Mouse (Mus musculus) heart, adult 18-20 months (tissue): ENCODE measurements at regions not wholly inside any gene's neighbourhood (a gene's known extent, or its start where the extent isn't known, plus 50 kb on each side); places are given as distances from the start of the nearest gene placed in this dataset.

ENCODE experiments used
- DNase-seq, 2 experiments: peaks; one replicate each; pipeline ENCODE4 v3.0.0; 2021 to 2022; ENCODE audit warnings: mixed read lengths in 1 of 2

DNA sequence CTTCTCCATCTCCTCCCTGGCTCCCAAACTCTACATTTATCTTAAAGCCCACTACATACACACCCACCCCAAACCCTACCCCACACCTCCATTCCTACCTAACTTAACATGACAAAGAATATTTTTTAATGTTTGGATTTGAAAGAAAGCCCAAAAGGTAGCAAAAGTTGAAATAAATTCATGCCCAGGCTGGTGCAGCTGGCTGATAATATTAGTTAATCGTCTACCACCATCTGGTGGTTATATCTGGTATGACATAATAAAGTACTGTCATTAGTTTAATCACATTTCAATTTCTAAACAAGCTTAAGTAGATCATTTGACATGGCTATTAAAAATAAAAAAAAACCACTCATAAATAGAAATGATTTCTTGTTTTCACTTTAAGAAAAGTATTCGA, 389.8 kb upstream of the Klhl1 start:
- peak in 1 of 2 experiments; percentile 4 for DNase-seq

- DNase-seq = no peak
Measured at GRCm38 (mm10) chr14:96879701-96880100, 360.8 kb upstream of the Klhl1 start.

- no peak for DNase-seq
Measured at GRCm38 (mm10) chr14:96871969-96872368, 353.1 kb upstream of the Klhl1 start.

DNA sequence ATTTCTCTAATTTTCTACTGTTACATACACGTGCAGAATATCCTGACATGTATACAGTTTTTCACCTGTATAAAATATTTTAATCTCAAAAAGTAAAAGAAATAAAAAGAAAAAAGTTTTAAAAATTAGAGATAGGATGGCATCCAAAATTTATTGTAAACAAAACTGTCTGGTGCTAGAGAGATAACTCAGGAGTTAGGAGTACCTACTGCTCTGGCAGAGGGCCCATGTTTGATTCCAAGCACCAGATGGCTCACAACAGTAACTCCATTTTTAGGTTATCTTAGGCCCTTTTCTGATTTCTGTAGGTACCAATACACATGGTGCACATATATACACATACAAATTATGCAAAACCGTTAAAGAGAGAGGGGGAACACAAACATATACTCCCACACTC, 320.0 kb upstream of the Klhl1 start:
- DNase-seq = no peak

- no peak for DNase-seq
Measured at GRCm38 (mm10) chr14:96825083-96825482, 306.2 kb upstream of the Klhl1 start.

DNA sequence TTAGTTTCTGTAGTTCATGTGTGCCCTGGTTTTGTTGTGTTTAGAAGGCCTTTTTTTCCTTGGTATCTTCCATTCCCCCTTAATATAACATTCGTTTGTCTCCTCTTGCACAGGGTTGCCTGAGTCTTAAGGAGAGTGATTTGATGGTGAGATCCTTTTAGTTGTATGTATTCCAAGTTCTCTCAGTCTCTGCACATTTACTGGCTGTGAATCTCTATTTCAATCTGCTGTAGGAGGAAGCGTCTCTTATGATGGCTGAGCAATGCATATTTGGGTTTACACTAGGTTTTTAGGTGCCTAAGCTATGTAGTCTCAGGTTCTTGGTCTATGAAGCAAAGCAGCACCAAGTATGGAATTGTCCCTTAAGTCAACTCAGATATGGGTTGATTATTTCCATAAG, 296.8 kb upstream of the Klhl1 start:
- DNase-seq = no peak

- DNase-seq = no peak
Measured at GRCm38 (mm10) chr14:96805284-96805683, 286.4 kb upstream of the Klhl1 start.

- DNase-seq = no peak
Measured at GRCm38 (mm10) chr14:96794806-96795205, 275.9 kb upstream of the Klhl1 start.

DNA sequence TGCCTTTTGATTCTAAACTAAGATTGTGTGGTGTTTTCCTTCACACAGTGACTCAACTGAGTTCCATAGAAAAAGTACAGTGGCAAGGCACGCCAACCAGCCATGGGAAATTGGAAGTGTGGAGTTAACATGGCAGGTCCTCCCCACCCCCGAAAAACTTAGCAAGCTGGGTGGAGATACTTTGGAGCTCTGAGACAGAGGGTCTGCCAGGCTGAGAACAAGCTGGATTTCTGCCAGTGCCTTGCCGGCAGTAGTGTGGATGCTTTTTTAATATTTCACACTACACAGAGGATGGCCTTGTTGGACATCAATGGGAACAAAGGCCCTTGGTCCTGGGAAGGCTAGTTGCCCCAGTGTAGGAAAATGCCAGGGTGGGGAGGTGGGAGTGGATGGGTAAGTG, 269.0 kb upstream of the Klhl1 start:
- no peak for DNase-seq

DNA sequence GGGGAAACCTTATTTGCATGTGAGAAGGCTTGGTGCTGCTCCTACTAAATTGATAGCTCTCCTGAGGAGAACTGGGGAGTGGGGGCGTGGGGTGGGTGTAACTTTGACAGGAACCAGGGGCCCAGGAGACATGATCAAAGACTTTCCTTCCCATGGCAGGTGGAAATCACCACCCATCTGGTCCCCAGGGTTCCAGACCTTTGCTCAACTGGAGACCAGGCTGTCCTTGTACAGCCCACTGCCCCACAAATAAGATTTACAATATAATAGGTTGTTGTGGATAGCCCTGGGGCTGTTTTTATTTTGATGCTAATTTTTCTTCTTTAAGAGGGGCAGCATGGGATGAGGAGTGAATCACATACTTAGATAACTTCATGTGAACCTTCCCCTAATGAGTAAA, 268.4 kb upstream of the Klhl1 start:
- no peak for DNase-seq

DNA sequence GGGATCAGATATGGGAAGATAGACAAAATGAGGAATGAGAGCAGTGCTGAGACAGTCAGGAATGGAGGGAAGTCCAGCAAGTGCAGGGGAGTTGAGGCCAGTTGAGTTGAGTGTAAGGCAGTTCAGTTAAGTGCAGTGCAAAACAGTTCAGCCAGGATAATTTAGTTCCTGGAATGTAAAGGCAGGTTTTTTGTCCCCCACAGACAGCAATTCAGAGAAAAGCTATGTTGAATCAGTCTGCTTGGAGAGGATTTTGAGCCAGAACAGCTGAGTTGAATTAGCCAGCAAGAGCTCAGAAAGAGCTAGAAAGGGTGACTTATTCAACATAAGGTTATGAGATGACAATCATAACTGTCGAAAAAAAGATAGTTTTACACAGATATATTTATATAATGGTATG, 256.9 kb upstream of the Klhl1 start:
- DNase-seq = no peak

GRCm38 (mm10) chr14:96760591-96760990, 241.7 kb upstream of the Klhl1 start:
- no peak for DNase-seq

DNA sequence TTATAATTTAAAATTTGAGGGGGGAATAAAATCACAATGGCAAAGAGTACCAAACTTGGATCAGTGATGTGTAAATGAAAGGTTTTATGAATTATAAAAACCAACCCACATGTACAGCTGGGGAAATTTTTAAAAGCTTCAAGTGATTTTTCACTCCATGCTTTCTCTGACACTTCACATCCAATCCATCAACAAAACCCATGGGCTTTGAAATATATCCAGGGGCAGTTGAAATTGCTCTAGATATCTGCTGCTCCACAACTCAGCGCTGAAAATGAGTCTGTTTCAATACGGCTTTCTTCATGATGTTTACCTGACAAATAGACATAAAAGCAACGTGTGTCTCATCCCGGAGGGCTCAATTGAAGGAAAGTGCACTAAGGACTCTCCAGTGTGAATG, 214.3 kb upstream of the Klhl1 start:
- no peak for DNase-seq

GRCm38 (mm10) chr14:96697086-96697485, 178.2 kb upstream of the Klhl1 start:
- DNase-seq = no peak

- DNase-seq = no peak
Measured at GRCm38 (mm10) chr14:96690923-96691322, 172.0 kb upstream of the Klhl1 start.

DNA sequence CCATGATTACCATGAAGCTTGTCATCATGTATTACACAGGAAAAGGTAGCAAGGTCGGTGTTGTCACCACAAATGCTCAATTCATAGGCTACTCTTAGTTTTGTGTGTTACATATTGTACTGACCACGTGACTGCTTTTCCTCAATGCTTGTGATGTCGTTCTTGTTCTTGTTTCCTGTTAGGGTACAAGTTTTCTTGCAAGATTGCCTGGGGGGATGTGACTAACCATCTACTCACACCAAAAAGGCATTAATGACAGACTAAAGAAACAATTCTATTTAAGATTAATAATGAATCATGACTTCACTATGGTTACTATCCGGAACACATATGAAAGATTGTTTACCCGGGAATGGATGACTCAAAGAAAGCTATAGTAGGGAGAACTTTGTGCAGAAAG, 165.0 kb upstream of the Klhl1 start:
- no peak for DNase-seq

DNA sequence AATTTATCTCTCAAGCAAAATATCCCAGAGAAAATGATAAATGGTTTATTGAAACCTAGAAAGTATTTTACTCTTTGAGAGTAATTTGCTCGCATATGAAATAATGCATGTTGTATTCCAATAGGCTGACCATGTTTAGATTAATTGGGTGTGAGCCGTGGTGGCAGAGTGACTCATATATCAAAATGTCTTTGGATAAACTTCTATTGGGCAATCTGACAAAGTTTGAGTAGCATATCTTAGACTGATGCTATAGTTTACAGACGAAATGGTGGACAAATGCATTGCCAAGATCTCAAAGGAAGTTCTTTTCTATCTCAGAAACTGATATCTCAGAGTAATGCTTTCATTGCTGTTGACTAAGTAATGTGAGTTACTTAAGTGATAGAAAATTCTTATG, 162.8 kb upstream of the Klhl1 start:
- DNase-seq = no peak

- DNase-seq = no peak
Measured at GRCm38 (mm10) chr14:96676213-96676612, 157.3 kb upstream of the Klhl1 start.

GRCm38 (mm10) chr14:96668635-96669034, 149.7 kb upstream of the Klhl1 start:
- no peak for DNase-seq

DNA sequence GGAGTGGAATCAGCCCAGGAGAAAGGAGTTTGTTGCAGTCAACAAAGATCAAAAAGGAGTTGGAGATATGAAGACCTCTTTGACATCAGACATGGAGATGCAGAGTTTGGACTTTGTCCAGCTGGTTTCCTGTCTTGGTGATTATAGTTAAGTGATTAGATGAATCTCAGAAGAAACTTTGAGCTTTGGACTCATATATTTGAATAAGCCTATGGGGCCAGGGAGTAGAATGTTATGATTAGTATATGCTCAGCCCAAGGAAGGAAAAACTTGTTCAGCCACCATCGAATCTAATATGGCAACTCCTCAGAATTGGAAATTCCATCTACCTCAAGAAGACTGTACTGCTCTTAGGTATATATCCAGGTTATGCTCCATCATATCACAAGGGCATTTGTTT, 137.6 kb upstream of the Klhl1 start:
- DNase-seq = no peak

- no peak for DNase-seq
Measured at GRCm38 (mm10) chr14:96630291-96630690, 111.4 kb upstream of the Klhl1 start.

DNA sequence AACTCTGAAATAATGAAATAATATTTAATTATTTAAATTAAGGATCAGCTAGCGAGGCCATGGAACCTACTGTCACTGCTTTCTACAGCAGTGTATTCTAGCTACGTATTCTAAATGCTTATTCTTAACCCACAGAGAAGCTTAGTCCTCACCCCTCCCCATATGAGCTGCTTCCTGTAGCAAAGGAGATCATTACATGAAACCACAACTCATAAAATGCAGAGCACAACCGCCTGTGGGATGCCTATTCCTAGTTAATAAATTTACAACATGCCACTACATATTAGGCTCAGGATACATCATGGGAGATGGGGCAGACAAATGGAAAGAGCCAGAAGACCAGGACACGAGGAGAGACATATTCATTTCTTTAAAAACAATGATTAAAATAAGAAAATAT, 87.8 kb upstream of the Klhl1 start:
- DNase-seq = no peak

DNA sequence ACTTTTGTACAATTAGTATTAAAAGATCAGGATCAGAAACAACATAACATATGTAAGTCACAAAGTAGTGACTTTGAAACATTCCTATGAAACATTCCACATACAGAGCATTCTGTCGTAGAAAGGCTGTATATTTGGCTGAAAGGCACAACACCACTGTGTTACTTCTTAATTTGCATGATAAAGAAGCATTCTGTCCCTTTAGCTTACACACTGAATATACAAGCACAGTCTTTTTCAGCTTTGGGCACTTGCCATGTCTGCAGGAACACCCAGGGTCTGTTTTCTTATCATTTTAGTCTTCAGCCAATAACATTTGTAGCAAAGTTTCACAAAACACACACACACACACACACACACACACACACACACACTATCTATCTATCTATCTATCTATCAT, 82.2 kb upstream of the Klhl1 start:
- peak in 1 of 2 experiments; percentile 1 for DNase-seq

GRCm38 (mm10) chr14:96592051-96592450, 73.1 kb upstream of the Klhl1 start:
- no peak for DNase-seq
